Mouse (Mus musculus) left cerebral cortex, adult 11 months (tissue): ENCODE data around the gene Rab7b.

Source experiments
- DNase-seq: peaks from one replicate; pipeline ENCODE4 v3.0.0; 2022; ENCODE audit warnings: low spot score

Gene Rab7b

GRCm38 (mm10) chr1:131688475-131688874 lies at the start of gene Rab7b:
Gene Rab7b, plus strand, starts transcription at chr1:131688695.
- DNase-seq = no peak

- DNase-seq = no peak
Measured at GRCm38 (mm10) chr1:131640062-131640461, 48.4 kb upstream of the Rab7b start.

GRCm38 (mm10) chr1:131641565-131641964 lies 46.9 kb upstream of the Rab7b start:
- DNase-seq = no peak

DNA sequence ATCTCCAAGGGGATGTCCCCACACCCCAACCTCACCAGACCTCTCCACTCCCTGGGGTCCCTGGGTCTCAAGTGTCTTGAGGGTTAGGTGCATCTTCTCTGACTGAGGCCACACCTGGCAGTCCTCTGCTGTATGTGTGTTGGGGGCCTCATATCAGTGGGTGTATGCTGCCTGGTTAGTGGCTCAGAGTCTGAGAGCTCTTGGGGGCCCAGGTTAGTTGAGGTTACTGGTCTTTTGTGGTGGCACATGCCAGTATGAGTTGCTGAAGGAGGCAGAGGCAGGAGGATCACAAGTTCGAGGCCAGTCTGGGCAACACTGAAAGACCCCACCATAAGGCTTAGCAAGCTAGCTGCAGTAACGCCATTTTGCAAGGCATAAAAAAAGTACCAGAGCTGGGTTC lies 46.2 kb upstream of the Rab7b start:
- DNase-seq = no peak

DNA sequence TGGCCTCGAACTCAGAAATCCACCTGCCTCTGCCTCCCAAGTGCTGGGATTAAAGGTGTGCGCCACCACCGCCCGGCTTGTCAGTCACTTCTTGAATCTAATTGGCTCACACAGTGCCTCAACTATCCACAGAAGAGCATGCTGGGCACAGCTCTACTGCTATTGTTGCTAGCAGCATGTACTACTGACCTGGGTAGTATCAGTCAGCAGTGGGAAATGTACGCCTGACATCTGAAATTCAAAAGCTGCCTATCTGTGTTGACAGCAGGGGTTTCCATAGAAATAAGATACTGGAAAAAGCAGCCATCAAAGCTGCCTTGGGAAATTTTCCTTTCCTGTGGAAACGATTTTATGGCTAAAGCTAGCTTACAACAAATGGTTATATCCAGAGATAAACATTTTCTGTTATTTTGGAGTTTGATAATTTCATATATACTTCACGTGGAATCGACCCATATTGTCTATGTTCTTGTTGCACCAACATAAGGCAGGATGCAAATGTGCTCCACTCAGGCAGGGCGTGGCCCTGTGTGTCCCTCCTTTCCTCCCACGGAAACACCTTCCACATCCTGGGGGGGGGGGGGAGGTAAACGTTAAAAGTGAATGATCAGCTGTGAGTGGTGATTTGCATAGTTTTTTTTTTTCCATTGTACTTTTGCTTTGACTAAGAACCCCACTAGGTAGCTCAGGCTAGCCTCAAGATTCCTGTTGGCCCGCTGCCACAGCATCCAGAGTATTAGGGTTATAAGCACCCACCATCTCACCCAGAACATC lies 35.6 kb upstream of the Rab7b start:
- DNase-seq = no peak

DNA sequence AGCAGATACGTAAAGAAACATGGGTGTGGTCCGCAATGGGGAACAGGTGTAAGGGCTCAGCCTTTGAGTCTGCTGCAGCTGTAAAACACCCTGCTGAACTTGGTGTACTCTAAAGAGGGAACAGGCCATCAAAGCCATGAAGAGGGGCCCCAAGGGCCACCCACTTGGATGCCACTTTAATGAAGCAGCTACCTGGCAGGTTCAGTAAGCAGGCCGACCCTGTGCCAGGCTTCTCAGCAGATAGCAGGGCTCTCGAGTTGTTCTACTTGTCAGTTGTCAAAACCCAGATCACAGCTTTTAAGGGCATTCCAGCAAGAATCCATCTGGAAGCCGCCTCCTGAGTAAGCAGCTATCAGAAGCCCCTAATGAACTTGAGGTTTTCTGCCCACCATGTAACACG lies 32.9 kb upstream of the Rab7b start:
- no peak for DNase-seq

GRCm38 (mm10) chr1:131657945-131658354 lies 30.5 kb upstream of the Rab7b start:
- DNase-seq = peak; percentile 87

DNA sequence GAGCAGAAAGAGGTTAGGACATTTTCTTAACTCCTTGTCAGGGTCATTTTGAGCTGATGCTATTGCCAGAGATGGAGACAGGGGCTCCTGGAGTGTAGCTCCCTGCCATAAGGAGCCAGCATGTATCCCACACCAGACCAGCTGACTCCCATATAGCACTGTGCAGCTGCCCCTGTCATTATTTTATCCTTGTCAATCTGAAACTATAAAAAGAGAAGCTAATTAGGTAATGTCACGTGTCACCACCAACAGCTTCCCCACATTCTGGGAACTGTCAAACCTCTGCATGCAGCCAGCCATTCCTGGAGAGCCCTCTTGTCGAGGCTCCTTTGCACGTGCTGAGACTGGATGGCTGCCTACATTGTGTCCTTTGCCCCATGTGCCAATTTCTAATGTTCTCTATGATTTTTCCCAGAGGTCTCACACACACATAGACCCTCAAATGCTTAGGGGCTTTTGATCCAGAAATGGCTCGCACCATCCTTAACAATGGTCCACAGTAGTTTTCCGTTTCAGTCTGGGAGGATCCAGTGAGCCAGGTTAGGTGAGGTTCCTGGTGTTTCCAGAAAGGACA lies 28.9 kb upstream of the Rab7b start:
- DNase-seq = no peak

DNA sequence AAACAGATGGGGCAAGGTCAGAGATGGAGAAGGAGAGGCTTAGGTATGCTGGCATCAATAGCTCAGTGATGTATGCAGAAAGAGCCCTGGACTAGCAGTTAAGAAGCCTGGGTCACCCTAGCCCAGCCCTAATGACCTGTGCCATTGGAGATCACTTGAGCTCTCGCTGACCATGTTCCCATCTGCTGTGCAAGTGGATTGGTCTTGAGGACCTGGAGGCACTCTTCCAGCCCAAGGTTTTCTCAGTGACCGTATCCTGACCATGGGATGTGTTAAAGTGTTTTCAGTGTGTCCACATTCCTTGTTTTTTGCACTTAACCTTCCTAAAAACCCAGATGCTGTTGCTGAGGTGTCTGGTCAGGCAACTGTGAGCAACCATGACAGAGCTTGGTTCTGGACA lies 28.2 kb upstream of the Rab7b start:
- DNase-seq = no peak

- DNase-seq = no peak
Measured at GRCm38 (mm10) chr1:131660716-131661472, 27.6 kb upstream of the Rab7b start.

DNA sequence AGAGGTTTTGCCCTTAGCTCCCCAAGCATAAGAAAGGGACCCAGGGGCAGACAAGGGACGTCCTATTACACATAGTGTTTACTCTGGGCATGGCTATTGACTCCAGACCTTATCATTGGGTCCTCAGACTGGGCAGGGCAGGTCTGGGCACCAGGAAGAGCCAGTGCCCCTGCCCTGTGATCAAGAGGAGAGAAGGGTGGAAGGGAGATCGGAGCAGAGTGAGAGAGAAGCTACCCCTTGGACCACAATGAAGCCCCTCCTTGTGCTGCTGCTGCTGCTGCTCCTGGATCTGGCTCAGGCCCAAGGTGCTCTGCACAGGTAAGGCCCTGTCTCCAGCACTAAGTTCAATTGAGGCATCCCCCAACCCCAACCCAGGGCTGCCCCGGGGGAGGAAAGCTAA lies 26.7 kb upstream of the Rab7b start:
- no peak for DNase-seq

DNA sequence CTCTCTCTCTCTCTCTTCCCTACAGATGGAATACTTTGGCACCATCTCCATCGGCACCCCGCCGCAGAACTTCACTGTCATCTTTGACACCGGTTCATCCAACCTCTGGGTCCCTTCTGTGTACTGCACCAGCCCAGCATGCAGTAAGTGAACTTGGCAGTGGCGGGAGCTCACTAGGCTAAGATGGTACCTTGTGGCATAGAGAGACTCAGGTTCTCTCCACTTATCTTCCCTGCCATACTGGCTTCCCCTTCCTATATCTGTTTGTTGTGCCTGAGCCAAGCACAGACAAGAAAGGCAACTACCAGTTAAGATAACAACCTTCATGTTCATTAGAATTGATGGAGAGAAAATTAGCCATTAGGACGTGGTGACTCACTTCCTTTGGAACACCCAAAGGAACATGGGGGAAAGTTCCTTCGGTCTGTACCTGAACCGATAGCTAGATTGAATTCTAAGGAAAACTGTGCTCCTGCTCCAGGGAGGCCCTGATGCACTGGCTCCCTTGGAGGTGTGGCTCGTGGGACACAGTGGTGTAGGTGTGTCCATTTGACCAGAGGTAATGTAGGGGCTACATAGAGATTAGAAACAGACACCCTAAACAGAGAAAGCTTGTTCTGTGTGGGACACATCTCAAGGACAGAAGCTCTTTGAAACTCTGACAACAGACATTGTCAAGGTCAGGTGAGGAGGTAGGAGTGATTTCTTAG lies 25.1 kb upstream of the Rab7b start:
- no peak for DNase-seq

- no peak for DNase-seq
Measured at GRCm38 (mm10) chr1:131664136-131664535, 24.4 kb upstream of the Rab7b start.

GRCm38 (mm10) chr1:131665886-131666285 lies 22.6 kb upstream of the Rab7b start:
- no peak for DNase-seq

GRCm38 (mm10) chr1:131671113-131671512 lies 17.4 kb upstream of the Rab7b start:
- DNase-seq = no peak

DNA sequence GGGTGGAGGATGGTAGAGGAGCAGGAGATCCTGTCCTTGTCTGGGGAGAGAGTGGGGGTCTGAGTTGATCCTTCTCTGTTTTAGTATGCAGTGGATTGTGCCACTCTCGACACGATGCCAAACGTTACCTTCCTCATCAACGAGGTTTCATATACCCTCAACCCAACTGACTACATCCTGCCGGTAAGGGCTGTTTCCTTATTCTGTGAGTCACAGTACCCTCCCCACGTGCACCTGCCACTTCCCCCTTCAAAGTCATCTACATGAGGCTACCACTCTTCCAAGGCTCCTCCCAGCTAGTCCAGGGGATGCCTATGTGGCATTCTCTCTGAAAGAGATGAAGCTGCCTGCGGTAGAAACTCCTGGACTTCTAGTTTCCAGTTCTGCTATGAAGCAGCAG lies 16.1 kb upstream of the Rab7b start:
- no peak for DNase-seq

DNA sequence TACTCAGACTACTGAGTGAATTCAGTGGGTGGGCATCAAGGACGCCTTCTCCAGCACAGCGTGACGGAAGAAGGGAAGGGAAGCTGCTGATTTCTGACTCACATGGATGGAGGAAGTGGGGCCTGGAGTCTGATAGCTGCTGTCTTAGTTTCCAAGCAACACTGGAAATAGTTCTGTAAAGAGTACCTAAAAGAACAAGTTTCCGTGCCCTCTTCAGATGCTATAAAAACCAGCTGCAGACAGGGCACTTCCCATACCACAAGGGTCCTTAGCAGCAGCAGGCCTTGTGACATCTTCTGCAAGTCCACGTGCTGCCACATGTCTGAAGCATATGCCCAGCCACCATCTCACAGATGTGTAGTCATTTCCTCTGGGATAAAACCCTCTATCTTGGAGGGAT lies 8.9 kb upstream of the Rab7b start:
- DNase-seq = no peak

- DNase-seq = no peak
Measured at GRCm38 (mm10) chr1:131687739-131688138, 756 bp upstream of the Rab7b start.

- no peak for DNase-seq
Measured at GRCm38 (mm10) chr1:131689016-131689415, 521 bp downstream of the Rab7b start.

DNA sequence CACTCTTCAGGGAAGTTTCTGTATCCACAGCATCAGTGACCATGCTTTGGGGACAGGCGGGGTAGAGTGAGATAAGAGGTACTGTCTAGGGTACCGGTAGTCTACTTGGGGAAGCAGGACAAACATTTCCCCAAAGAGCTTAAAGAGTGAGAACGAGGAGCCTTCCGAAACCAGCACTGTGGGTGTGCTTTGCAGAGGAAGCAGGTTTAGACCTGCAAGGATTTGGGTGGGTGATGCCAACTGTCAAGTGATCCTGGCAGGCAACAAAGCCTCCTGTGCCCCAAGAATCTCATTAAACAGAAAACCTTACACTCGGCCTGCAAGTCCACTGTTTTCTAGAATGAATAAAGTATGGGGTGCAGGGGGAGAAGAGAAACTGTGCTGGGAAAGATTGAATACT lies 1.4 kb downstream of the Rab7b start:
- DNase-seq = no peak

DNA sequence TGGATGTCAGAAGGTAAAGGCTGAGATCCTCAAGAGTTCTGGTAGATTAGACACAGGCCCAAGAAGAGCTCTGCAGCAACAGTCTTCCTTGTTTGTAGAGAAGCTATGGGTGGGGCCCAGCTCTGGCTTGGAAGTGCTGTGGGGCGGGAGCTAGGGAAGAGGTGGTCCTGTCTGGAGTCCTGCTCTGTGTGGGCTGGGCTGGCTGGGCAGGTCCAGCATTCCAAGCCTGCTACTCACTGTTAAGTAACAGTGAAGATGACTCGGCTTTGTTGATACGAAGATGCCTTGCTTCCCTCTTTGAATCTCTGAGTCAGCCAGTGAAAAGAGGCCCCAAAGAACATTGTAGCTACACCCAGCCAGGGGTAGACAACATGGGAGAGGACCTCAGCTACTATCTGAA lies 1.9 kb downstream of the Rab7b start:
- no peak for DNase-seq

DNA sequence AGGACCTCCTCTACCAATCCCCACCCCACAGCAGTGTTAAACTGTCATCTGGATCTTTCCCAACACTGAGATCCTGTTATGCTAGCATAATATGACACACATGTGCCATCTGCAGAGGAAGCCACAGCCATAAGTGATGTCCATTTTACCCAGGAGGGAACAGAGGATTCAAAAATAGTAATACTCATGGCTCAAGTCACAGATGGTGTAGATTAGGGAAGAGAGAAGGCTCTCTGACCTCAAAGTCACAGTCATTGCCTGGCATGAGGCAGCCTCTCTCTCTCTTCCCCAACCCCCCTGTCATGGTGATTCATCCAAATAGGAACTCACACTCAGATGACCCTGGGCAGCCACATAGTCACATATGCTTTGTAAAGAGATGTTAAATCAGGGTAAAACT lies 2.9 kb downstream of the Rab7b start:
- no peak for DNase-seq

GRCm38 (mm10) chr1:131695308-131695707 lies 6.8 kb downstream of the Rab7b start:
- DNase-seq = no peak
